Mouse (Mus musculus): ENCODE data around the gene Prdx5. TPM values are rescaled to one million over a fixed set of nuclear protein-coding genes. Genes with fewer than 3 reads are reported as not detected.
A peak's percentile ranks its signal among the peaks of the same experiment; 100 is the strongest.

The Prdx5 gene
- polyA plus RNA-seq, 1 experiment from 2014 or later, result 131 TPM

DNA sequence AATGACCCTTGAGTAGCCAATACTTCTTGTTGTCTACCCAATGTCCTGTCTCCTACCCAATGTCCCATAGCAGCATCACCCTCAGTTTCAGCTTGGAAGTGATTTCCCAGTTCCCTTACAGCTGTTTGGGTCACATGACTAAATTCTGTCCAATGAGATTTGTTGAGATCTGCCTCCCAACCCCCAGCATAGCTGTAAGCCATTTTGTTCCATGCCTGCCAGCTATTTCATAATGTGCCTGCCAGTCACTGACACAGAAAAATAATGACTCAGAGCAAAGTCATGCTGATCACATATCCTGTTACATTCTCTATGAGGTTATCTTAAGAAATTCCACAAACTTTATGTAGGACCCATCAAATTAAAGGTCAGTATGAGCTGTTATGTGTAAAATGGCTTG, 33.1 kb downstream of the Prdx5 start:
- Histone ChIP-seq H3K27me3 (ENCODE audit: low read depth, poor library complexity, severe bottlenecking) (no peaks in the 10 kb centered on the region), H3K36me3 (no peaks in the 10 kb centered on the region), H3K9me3 (replicated peaks) (no peaks in the 10 kb centered on the region), H3K4me1 (no peaks in the 10 kb centered on the region), H3K4me3 (no peak overlapping the region), H3K27ac (no peak overlapping the region)
- no peak for DNase-seq (ENCODE audit: low spot score)

DNA sequence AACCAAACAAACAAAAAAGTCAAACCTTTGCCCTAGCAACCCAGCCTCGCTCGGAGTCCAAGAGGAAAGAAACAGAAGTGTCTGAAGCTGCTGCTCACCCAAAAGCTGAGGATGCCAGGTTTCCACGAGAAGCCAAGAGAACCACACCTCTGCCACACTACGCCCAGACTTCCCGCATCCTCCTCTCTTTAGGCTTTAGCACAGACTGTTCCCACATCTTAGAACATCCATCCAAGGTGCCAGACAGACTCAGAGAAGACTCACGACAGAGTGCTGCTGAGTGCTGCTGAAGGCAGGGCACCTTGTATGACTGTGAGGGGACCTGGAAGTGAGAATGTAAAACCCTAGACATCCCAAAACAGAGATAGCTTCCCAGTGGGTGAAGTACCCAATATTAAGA, 34.1 kb downstream of the Prdx5 start:
- Histone ChIP-seq H3K9me3 (replicated peaks) (no peaks in the 10 kb centered on the region), H3K36me3 (no peaks in the 10 kb centered on the region), H3K27me3 (ENCODE audit: low read depth, poor library complexity, severe bottlenecking) (no peaks in the 10 kb centered on the region), H3K4me1 (no peaks in the 10 kb centered on the region), H3K4me3 (no peak overlapping the region), H3K27ac (no peak overlapping the region)
- WGBS, result 85% methylated on average over 6 of the region's 6 CpGs
- no peak for DNase-seq (ENCODE audit: low spot score)

DNA sequence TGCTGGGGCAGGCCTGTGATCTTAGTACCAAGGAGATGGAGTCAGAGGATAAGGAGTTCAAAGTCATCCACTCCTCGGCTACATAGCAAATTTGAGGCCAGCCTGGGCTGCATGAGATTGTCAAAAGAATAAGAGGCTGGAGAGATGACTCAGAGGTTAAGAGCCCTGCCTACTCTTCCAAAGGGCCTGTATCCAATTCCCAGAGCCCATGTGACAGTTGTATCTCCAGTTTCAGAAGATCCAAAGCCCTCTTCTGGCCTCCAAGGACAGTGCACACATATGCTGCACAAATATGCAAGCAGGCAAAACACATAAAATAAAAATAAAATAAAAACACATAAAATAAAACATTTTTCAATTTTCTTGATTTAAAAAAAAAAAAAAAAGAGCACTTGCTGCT, 35.6 kb downstream of the Prdx5 start:
- Histone ChIP-seq H3K4me3 (no peak overlapping the region), H3K27me3 (ENCODE audit: low read depth, poor library complexity, severe bottlenecking) (no peaks in the 10 kb centered on the region), H3K4me1 (peaks cover 5% of the 10 kb centered on the region), H3K27ac (no peak overlapping the region), H3K9me3 (replicated peaks) (no peaks in the 10 kb centered on the region), H3K36me3 (no peaks in the 10 kb centered on the region)
- DNase-seq (ENCODE audit: low spot score), result no peak
- 83% methylated on average over 1 of the region's 1 CpGs for WGBS

DNA sequence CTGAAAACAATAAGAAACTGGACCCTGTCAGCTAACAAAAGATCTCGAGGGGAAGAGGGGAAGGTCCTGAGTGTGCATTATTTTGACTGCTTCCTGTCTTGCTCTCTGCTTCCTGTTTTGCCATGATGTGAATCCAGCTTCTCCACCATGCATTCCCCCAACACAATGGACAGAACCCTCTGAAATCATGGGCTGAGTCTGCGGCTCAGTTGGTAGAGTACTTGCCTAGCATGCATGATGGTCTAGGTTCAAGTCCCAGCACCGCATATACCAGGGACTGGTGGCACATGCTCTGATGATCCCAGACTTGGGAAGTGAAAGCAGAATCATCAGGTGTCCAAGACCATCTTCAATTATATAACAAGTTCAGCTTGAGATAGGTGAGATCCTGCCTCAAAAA, 37.2 kb downstream of the Prdx5 start:
- Histone ChIP-seq H3K27ac (no peak overlapping the region), H3K36me3 (no peaks in the 10 kb centered on the region), H3K4me1 (peaks cover 7% of the 10 kb centered on the region), H3K9me3 (replicated peaks) (no peaks in the 10 kb centered on the region), H3K27me3 (ENCODE audit: low read depth, poor library complexity, severe bottlenecking) (no peaks in the 10 kb centered on the region), H3K4me3 (no peak overlapping the region)
- no peak for DNase-seq (ENCODE audit: low spot score)
- WGBS, result 85% methylated on average over 3 of the region's 3 CpGs

DNA sequence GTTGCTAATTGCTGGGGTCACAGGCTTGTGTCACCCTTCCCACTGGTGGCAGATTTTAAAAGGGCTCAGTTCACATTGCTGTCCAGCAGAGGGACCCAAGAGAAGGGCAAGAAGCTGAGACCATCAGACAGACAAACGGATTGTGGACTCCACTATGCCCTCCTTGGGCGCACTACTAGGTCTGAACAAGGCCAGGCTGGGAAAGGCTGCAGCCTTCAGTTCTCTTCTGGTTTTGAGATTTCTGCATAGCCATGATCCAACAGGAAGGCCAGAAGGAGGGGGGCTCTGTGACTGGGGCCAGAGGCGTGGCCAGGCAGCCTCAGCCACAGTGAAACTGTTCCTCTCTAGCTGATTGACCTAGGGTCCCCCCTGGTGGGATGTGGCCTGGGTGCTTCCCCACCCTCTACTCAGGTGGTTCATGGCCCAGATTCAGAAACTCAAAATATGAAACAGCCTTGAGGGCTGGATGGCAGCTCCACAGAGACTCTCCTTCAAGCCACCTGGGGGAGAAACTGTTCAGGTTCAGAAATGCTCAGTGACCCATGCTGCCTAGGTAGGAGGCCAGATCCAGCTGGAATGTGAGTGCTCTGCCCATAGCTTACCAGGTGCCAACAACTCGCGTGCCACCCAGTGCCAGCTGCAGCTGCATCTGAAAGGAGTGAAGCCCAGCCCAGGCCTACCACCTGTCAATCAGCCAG, 38.2 kb downstream of the Prdx5 start:
- Histone ChIP-seq H3K4me1 (peaks cover 7% of the 10 kb centered on the region), H3K27ac (no peak overlapping the region), H3K27me3 (ENCODE audit: low read depth, poor library complexity, severe bottlenecking) (no peaks in the 10 kb centered on the region), H3K4me3 (no peak overlapping the region), H3K36me3 (no peaks in the 10 kb centered on the region), H3K9me3 (replicated peaks) (no peaks in the 10 kb centered on the region)
- WGBS, result 71% methylated on average over 5 of the region's 5 CpGs
- no peak for DNase-seq (ENCODE audit: low spot score)

DNA sequence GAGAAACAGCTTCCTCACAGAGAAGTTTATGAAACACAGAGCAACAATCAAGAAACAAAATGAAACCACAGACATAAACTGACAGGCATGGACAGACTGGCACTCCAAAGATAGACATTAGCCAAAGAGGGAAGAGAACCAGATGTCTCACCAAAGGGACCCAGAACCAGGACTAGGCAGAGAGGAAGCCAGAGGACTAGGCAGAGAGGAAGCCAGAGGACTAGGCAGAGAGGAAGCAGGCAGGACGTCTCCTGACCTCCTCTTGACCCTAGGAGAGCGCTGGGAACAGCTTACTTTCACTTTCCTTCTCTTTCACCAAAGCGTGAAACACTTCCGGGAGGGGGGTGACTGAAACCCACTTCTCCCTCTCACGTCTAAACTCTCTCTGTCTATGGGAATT, 40.6 kb downstream of the Prdx5 start:
- WGBS, result 1% methylated on average over 5 of the region's 5 CpGs
- Histone ChIP-seq H3K27me3 (ENCODE audit: low read depth, poor library complexity, severe bottlenecking) (no peaks in the 10 kb centered on the region), H3K27ac (no peak overlapping the region), H3K4me3 (peak overlapping the region; percentile 27; the same call in 1 of the 2 replicates), H3K36me3 (no peaks in the 10 kb centered on the region), H3K9me3 (replicated peaks) (no peaks in the 10 kb centered on the region), H3K4me1 (peaks cover 7% of the 10 kb centered on the region)
- peak; percentile 36 for DNase-seq (ENCODE audit: low spot score)

DNA sequence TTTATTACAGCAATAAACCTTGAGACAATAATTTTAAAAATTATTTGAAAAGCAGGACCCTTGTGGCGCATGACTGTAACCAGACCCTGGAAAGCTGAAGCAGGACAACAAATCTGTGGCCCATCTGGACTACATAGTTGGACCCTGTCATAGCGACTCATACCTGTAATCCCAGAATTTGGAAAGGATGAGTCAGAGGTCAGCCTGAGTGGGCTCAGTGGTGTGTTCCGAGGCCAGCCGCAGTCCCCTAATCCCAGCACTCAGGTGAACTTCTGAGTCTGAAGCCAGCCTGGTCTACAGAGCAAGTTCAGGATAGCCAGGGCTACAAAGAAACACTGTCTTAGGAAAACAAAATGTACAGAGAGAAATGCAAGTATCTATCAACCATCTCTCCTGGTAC, 48.5 kb downstream of the Prdx5 start:
- Histone ChIP-seq H3K27me3 (ENCODE audit: low read depth, poor library complexity, severe bottlenecking) (peaks cover 16% of the 10 kb centered on the region), H3K9me3 (replicated peaks) (no peaks in the 10 kb centered on the region), H3K36me3 (no peaks in the 10 kb centered on the region), H3K27ac (no peak overlapping the region), H3K4me3 (no peak overlapping the region), H3K4me1 (0 out of 2 replicates have a peak, but pooled peaks cover 5% of the 10 kb centered on the region)
- 94% methylated on average over 4 of the region's 4 CpGs for WGBS
- no peak for DNase-seq (ENCODE audit: low spot score)

DNA sequence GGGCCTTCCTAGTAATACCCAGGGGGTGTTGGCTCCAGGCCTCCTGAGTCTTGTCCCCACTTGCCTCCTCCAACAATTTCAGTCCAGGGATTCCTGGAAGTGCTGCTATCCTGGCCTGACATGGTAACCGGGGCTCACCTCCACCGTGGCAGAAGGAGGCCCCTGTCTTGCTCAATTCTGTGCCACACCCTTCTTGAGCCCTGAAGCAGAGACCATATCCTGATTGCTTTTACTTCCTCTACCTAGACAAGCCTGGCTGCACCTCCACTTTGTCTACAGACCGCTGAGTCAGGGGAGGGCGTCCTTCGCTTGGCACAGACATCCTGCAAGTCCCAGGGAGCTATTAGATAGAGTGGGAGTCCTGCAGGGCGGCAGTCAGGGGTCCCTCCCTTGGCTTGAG, 49.2 kb downstream of the Prdx5 start:
- no peak for DNase-seq (ENCODE audit: low spot score)

DNA sequence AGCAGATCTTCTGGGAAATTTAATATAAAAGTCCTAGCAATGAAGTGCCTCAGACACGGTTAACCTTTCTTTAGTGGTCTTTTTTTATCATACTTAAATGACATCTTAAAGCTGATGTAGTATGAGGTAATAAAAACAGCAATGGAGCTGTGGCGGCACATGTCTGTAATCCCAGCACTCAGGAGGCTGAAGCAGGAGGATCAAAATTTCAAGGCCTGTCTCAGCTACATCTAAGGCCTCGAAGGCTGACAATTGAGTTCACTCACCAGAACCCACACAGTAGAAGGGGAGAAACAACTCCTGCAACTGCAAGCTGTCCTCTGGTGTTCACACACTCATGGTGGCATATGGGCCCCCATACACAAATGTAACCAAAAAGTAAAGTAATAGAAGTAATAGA, 49.9 kb downstream of the Prdx5 start:
- no peaks in the 10 kb centered on the region for H3K36me3 ChIP-seq
- peaks cover 20% of the 10 kb centered on the region for H3K4me1 ChIP-seq
- 89% methylated on average over 3 of the region's 3 CpGs for WGBS
- no peak for DNase-seq (ENCODE audit: low spot score)
- H3K9me3 ChIP-seq (replicated peaks), result no peaks in the 10 kb centered on the region
- no peak overlapping the region for H3K27ac ChIP-seq
- H3K4me3 ChIP-seq, result no peak overlapping the region
- H3K27me3 ChIP-seq (ENCODE audit: low read depth, poor library complexity, severe bottlenecking), result peaks cover 30% of the 10 kb centered on the region

More for the DNA sequence above, 49.2 kb downstream of the Prdx5 start:
- no peaks in the 10 kb centered on the region for H3K9me3 ChIP-seq (replicated peaks)
- no peak overlapping the region for H3K27ac ChIP-seq
- no peak overlapping the region for H3K4me3 ChIP-seq
- H3K4me1 ChIP-seq, result peaks cover 13% of the 10 kb centered on the region
- peaks cover 22% of the 10 kb centered on the region for H3K27me3 ChIP-seq (ENCODE audit: low read depth, poor library complexity, severe bottlenecking)
- H3K36me3 ChIP-seq, result no peaks in the 10 kb centered on the region
- 85% methylated on average over 6 of the region's 6 CpGs for WGBS

DNA sequence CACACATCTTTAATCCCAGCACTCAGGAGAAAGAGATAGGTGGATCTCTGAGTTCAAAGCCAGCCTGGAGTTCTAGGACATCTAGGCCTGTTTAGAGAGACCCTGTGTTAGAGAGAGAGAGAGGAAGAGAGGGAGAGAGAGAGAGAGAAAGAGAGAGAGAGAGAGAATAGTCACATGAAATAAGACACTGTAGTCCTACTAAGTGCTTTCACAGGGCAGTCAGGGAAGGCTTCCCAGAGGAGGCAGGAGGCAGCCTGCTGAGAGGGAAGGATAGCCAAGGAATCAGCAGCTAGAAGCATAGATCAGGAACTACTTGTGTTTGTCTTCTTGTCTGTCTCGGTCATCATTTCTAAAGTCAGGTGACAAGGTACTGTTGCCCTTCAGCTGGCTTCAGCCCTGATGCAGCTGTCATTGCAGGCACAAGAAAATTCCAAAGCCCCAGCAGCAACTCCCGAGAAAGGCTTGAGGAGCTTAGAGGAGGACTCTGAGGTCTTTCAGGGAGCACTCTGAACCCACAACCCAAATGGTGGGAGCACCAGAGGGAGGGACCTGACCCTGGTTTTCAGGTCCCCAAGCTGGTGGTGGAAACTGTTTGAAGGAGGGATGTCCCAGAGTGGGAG, 50.8 kb downstream of the Prdx5 start:
- WGBS, result 75% methylated on average over 2 of the region's 2 CpGs
- no peak for DNase-seq (ENCODE audit: low spot score)
- Histone ChIP-seq H3K27me3 (ENCODE audit: low read depth, poor library complexity, severe bottlenecking) (peaks cover 38% of the 10 kb centered on the region), H3K9me3 (replicated peaks) (no peaks in the 10 kb centered on the region), H3K27ac (no peak overlapping the region), H3K4me3 (no peak overlapping the region), H3K4me1 (peaks cover 21% of the 10 kb centered on the region), H3K36me3 (no peaks in the 10 kb centered on the region)

DNA sequence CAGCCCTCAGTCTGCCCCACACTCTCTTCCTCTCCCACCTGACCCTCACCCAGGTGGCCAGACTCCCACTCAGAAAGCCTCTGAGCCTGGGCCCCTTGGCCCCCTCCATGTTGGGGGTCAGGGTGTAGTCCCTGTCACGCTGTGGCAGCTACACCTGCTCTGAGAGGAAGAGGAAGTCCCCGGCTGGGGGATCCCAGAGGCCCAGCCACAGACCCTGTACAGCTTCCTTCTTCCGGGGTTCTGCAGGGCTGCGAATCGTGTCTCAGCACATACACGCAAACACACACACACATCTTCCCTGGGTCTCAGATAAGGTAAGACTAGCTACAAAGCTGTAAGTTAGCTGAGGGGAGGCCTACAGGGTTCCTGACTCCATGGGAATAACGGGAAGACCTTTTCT, 51.9 kb downstream of the Prdx5 start, which contains the start of gene Ccdc88b:
Gene Ccdc88b (minus strand): TSS at position 181 of the 400 bp plus-strand sequence.
- 80% methylated on average over 7 of the region's 7 CpGs for WGBS
- H3K36me3 ChIP-seq, result no peaks in the 10 kb centered on the region
- H3K4me3 ChIP-seq, result no peak within 1 kb of the TSS
- no peak within 1 kb of the TSS for H3K27ac ChIP-seq
- H3K4me1 ChIP-seq, result peaks cover 22% of the 10 kb centered on the region
- H3K9me3 ChIP-seq (replicated peaks), result no peaks in the 10 kb centered on the region
- peaks cover 49% of the 10 kb centered on the region for H3K27me3 ChIP-seq (ENCODE audit: low read depth, poor library complexity, severe bottlenecking)
- no peak for DNase-seq (ENCODE audit: low spot score)

DNA sequence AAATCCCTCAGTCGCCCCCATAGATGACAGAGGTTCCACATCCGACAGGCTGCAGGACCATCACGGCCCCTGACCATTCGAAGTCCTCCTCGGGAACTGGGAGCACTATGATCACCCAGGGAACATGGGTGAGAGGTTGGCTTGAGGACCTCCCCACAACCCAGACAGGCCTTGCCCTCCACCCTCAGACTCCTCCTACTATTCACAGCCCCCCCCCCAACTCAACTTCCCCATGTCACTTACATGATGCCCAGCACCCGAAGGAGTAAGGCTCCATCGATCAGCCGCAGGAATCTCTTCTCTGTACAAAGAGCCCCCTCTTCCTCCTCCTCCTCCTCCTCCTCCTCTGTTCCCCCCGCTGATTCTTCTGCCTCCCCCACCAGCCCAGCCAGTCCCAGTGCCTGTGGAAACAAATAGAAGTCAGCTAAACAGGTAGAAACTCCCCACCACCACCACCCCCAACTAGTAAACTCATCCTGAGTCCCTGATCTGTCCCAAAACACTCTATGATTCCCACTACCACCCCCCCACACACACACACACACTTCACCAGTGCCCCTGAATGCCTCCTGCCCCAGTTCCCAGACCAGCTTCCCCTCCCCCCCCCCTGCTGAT, 52.4 kb downstream of the Prdx5 start:
- WGBS, result 79% methylated on average over 9 of the region's 9 CpGs
- no peak overlapping the region for H3K4me3 ChIP-seq
- H3K27ac ChIP-seq, result no peak overlapping the region
- H3K4me1 ChIP-seq, result peaks cover 25% of the 10 kb centered on the region
- no peaks in the 10 kb centered on the region for H3K36me3 ChIP-seq
- H3K27me3 ChIP-seq (ENCODE audit: low read depth, poor library complexity, severe bottlenecking), result peaks cover 54% of the 10 kb centered on the region
- no peaks in the 10 kb centered on the region for H3K9me3 ChIP-seq (replicated peaks)
- DNase-seq (ENCODE audit: low spot score), result no peak

DNA sequence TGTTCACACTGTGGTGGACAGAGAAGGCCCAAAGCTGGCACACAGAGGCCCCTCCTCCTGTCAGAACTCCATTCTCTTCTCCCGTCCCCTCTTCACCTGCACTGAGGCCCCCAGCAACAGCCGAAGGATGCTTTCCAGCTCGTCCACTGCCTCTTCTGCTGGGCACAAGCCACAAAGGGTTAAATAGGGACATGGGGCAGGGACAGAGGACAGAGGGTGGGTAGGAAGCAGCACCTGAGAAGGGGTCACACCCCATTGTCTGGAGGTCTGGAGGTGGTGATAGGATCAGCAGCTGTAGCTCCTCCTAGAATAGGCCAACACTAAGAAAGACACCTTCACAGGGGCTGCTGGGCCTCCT, 52.9 kb downstream of the Prdx5 start:
- WGBS, result 61% methylated on average over 3 of the region's 3 CpGs
- Histone ChIP-seq H3K36me3 (no peaks in the 10 kb centered on the region), H3K27me3 (ENCODE audit: low read depth, poor library complexity, severe bottlenecking) (peaks cover 59% of the 10 kb centered on the region), H3K4me3 (no peak overlapping the region), H3K27ac (no peak overlapping the region), H3K9me3 (replicated peaks) (no peaks in the 10 kb centered on the region), H3K4me1 (peaks cover 25% of the 10 kb centered on the region)
- no peak for DNase-seq (ENCODE audit: low spot score)
